Comparison of ENCODE assay signal across 1 mouse cellular context in genomic region chr9:54750215-54750981, GRCm38 (mm10).
TF ChIP-seq lines count a peak whose summit lies in the region.

No protein-coding gene starts in this region.

TF ChIP-seq in MEL, 35 proteins besides CTCF, POLR2A, EP300 and RAD21 (continued from another document):
- TF ChIP-seq USF2 (IDR thresholded peaks at IDR 0.05; ENCODE audit: borderline replicate concordance in 1 of 2, insufficient read depth in 1 of 2, low read depth in 1 of 2, low read length in 2 of 2) = no peak
- no peak for TF ChIP-seq MYB (IDR thresholded peaks at IDR 0.05; ENCODE audit: low read depth, low read length)
